Mouse (Mus musculus): ENCODE measurements at regions not wholly inside any gene's neighbourhood (a gene's known extent, or its start where the extent isn't known, plus 50 kb on each side); places are given as distances from the start of the nearest gene placed in this dataset.

DNA sequence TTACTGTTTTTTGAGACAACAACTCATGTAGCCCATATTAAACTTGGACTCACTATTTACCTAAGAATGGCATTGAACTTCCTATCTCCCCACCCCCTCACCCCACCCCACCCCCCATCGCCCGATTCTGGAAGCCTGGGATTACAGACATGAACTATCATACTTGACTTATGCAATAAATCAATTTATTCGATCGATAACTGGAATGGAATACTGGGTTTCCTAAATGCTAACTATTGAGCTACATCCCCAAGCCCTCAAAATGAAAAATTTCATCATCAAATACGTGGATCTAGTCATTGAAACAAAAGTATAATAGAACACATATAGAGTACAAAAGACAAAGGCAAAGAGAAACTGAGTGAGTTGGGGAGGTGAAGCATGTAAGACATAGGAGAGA is 70.1 kb upstream of the Dpyd start:
- DNase-seq: no peak
- intact Hi-C loops (cut with DNase I): no loop called here

DNA sequence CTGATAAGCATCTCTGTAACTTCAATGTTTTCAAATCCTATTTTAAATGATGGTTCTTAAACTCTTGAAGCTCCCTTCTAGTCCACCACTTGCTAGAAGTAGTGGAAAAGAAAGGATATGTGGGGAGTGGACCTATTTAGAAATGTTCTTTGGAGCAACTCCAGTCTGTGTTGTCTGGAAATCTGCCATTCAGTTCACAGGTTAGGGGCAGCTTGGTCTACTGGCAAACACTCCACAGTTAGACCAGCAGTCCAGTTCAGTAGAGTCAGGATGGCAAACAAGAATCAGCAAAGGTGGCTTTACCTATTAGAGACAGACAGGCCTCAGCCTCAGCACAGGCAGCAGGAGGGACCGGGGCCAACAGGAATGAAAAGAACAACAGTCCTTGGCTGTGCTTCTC is 67.3 kb upstream of the Dpyd start:
- DNase-seq: no peak
- intact Hi-C loops (cut with DNase I): no loop called here

GRCm38 (mm10) chr3:118500234-118500633 is 61.7 kb upstream of the Dpyd start:
- intact Hi-C loops (cut with DNase I): no loop called here
- no peak for DNase-seq

DNA sequence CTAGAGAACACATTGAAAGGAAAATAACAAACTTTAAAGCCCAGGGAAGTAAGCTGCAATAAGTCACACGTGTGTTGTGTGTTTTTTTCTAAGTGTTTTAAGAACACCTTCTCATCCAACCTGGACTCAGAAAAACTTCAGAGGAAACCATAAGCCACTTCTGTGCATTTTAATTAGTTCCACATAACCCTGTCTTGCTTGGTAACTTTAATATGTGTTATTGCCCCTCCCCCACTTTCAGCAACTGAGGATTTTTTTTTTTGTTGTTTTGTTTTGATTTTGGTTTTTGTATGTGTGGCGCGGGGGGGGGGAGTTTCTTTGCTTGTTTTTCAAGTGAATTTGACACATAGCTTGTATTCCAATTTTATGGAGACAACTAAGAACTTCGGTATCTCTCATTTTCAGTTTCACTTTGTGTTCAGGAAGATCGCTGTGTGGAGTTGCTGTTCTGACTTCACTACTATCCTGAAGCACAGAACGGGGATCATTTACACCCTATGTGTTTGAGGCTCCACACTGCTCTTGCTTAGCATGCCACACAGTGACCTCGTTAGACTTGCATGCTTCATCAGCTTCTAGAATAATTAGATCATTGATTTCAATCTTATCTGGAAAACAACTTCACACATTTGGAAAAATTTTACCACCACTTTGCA is 54.2 kb upstream of the Dpyd start:
- intact Hi-C loops (cut with DNase I): no loop called here
- no peak for DNase-seq

- intact Hi-C loops (cut with DNase I): no loop called here
- no peak for DNase-seq
These were observed 51.1 kb upstream of the Dpyd start for GRCm38 (mm10) chr3:118510837-118511236.

- DNase-seq: no peak
- intact Hi-C loops (cut with DNase I): no loop called here
These were observed 50.0 kb upstream of the Dpyd start for GRCm38 (mm10) chr3:118511969-118512368.

Small RNA genes in the stretch of these regions (microRNA-seq; reads per million reads assigned to microRNA genes)
- 0 reads per million in 2 experiments for gene Gm24155 (ENCODE audit: borderline number of aligned reads in 2 of 2)
- gene Mir137 (ENCODE audit: borderline number of aligned reads in 2 of 2): 15.2 to 29.6 reads per million in 2 experiments

Data from heart, postnatal 36 days (tissue).